Mouse (Mus musculus) ES-E14 (cell line): Measurements from ENCODE around the gene Sirt2.

Source experiments
- CHD2 ChIP-seq: IDR thresholded peaks from 2 replicates; pipeline ENCODE4 v1.6.1; 2014; ENCODE audit warnings: mild to moderate bottlenecking, low read depth, low read length, inconsistent platforms
- ZC3H11A ChIP-seq: IDR thresholded peaks from 2 replicates; pipeline ENCODE4 v1.6.1; 2012; ENCODE audit warnings: low read depth, mild to moderate bottlenecking, inconsistent platforms, low read length, borderline replicate concordance
- ZNF384 ChIP-seq: IDR thresholded peaks from 2 replicates; pipeline ENCODE4 v1.6.1; 2012; ENCODE audit warnings: low read depth, low read length, inconsistent platforms

DNA sequence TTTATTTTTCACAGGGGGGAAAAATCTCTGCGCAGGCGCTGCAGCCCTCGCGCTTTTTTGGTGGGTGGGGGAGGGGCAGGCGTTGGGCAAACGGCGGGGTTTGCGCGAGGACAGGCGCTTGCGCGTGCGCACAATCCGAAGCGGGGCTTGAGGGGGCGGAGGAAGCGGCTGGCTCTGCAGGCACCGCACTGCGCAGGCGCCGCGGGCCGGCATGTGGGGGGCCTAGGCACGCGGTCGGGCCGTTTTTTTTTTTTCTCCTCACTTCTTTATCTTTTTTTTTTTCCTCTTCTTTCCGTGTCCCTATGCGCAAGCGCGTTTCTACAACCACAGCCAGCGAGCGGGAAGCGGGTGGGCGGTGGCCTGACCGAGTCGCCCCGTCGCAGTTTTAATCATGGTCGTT is 44.7 kb downstream of the Sirt2 start:
- TF ChIP-seq ZC3H11A (no peak), ZNF384 (peak; percentile 96), CHD2 (no peak)
